ENCODE assay signal across 32 mouse cellular contexts in the genomic region with DNA sequence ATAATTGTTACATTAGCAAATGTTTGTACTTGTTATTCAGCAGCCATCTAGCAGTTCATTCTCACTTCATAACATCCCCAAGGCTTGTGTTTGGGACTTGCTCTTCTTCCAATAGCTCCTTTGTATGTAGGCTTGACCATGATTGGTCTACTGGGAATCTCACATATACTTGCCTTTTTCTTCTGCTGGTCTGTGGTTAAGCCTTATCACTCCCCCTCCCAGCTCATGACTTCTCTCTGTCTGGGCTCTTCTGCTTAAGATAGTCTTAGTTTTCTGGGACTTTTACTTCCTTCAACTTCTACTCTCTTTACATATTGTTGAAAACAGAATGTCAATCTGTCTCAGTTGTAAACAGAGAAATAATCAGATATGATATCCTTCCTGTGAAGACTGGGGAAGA.
"Had no signal": no experiment of that assay in that cellular context is flagged by ENCODE, and none has a peak within 500 bp of the region (broad histone marks: within the 10 kb centered on the region; RNA-seq: fewer than 3 reads in every experiment).

No protein-coding gene starts in this region.

- H3K36me3 ChIP-seq: heart, embryonic 12.5 days; heart, embryonic 13.5 days; heart, embryonic 15.5 days; hindbrain, embryonic 10.5 days; hindbrain, embryonic 12.5 days; hindbrain, embryonic 13.5 days; hindbrain, embryonic 15.5 days; intestine, embryonic 15.5 days; kidney, embryonic 15.5 days had no signal

- DNase-seq: heart, postnatal 10 days; heart, postnatal 14 days; heart, postnatal 36 days; heart, postnatal 4 days; kidney, adult 11 months; kidney, adult 18-20 months; kidney, adult 2 months; kidney, adult 8-10 months; kidney, adult 9 months; kidney, postnatal 10 days; kidney, postnatal 14 days; kidney, postnatal 25 days; layer of hippocampus, adult 9-11 months; layer of hippocampus, postnatal 36 days had no signal

- H3K27me3 ChIP-seq: heart, embryonic 12.5 days; heart, embryonic 13.5 days; heart, embryonic 15.5 days; hindbrain, embryonic 12.5 days; hindbrain, embryonic 13.5 days; hindbrain, embryonic 15.5 days; intestine, embryonic 15.5 days; kidney, embryonic 15.5 days had no signal

- H3K27ac ChIP-seq: heart, embryonic 13.5 days; heart, embryonic 15.5 days; hindbrain, embryonic 10.5 days; hindbrain, embryonic 12.5 days; hindbrain, embryonic 13.5 days; hindbrain, embryonic 14.5 days; hindbrain, embryonic 15.5 days; hindbrain, postnatal 0 days; intestine, embryonic 15.5 days; kidney, embryonic 15.5 days; kidney, postnatal 0 days; layer of hippocampus, adult 2 months; left cerebral cortex, adult 2 months had no signal

- ATAC-seq: hindbrain, embryonic 16.5 days; hindbrain, postnatal 0 days; inflammation-experienced regulatory T-cells, adult 6 months; intestine, embryonic 15.5 days; intestine, embryonic 16.5 days; intestine, postnatal 0 days had no signal

- H3K9me3 ChIP-seq: heart, embryonic 12.5 days; heart, embryonic 13.5 days; heart, embryonic 15.5 days; hindbrain, embryonic 10.5 days; hindbrain, embryonic 12.5 days; hindbrain, embryonic 13.5 days; hindbrain, embryonic 15.5 days; intestine, embryonic 15.5 days; kidney, embryonic 15.5 days had no signal

- H3K9ac ChIP-seq: heart, embryonic 12.5 days; heart, embryonic 13.5 days; heart, embryonic 15.5 days; hindbrain, embryonic 12.5 days; hindbrain, embryonic 13.5 days; hindbrain, embryonic 14.5 days; hindbrain, embryonic 15.5 days; intestine, embryonic 15.5 days; kidney, embryonic 15.5 days had no signal

- H3K4me3 ChIP-seq: heart, embryonic 12.5 days; heart, embryonic 13.5 days; heart, embryonic 15.5 days; hindbrain, embryonic 10.5 days; hindbrain, embryonic 12.5 days; hindbrain, embryonic 13.5 days; hindbrain, embryonic 15.5 days; intestine, embryonic 15.5 days; kidney, embryonic 15.5 days; layer of hippocampus, adult 2 months; left cerebral cortex, adult 2 months had no signal

- H3K4me1 ChIP-seq: heart, embryonic 12.5 days; heart, embryonic 13.5 days; heart, embryonic 15.5 days; hindbrain, embryonic 12.5 days; hindbrain, embryonic 13.5 days; hindbrain, embryonic 15.5 days; intestine, embryonic 15.5 days; kidney, embryonic 15.5 days had no signal
